In genomic region chr4:149674814-149675377, GRCm38 (mm10) we compare ENCODE assay signal across 9 mouse cellular contexts. TPM values are rescaled to one million over a fixed set of nuclear protein-coding genes. Genes with fewer than 3 reads are reported as not detected.
DNase-seq lines count a peak whose midpoint lies in the region; ATAC-seq and TF ChIP-seq lines count a peak whose summit lies in the region.
"Had no signal": no experiment of that assay in that cellular context is flagged by ENCODE, and none has a peak within 500 bp of the region (broad histone marks: within the 10 kb centered on the region; RNA-seq: fewer than 3 reads in every experiment).

No protein-coding gene starts in this region.

- TF ChIP-seq POLR2A in testis, adult 2 months (IDR thresholded peaks at IDR 0.05; ENCODE audit: control insufficient read depth, low read depth, low read length): no peak

- peak overlapping the region; percentile 87 for H3K4me3 ChIP-seq in testis, adult 2 months (ENCODE audit: control insufficient read depth, low read depth, low read length)
- peak overlapping the region; percentile 57 for H3K4me3 ChIP-seq in liver, embryonic 12.5 days

- no peak overlapping the region for H3K9ac ChIP-seq in liver, embryonic 12.5 days
- H3K9ac ChIP-seq: liver, embryonic 14.5 days had no signal

- H3K9me3 ChIP-seq in liver, embryonic 12.5 days (replicated peaks): no peaks in the 10 kb centered on the region

- H3K4me1 ChIP-seq in testis, adult 2 months (ENCODE audit: control insufficient read depth, insufficient read depth, low read length): peaks cover 8% of the 10 kb centered on the region
- H3K4me1 ChIP-seq in liver, embryonic 12.5 days: peaks cover 19% of the 10 kb centered on the region

- WGBS in liver, embryonic 12.5 days (ENCODE audit: insufficient replicate concordance): 48% methylated on average over 8 of the region's 8 CpGs

- H3K27me3 ChIP-seq in testis, adult 2 months (ENCODE audit: control insufficient read depth, insufficient read depth, low read length): no peaks in the 10 kb centered on the region
- H3K27me3 ChIP-seq in liver, embryonic 12.5 days (replicated peaks): peaks cover 23% of the 10 kb centered on the region

- TF ChIP-seq CTCF in testis, adult 2 months (IDR thresholded peaks at IDR 0.05; ENCODE audit: control insufficient read depth, insufficient read depth, insufficient replicate concordance, low read depth, low read length): no peak

- H3K4me2 ChIP-seq in liver, embryonic 12.5 days: peak overlapping the region; percentile 84

- DNase-seq in heart, adult 11 months: peak; percentile 87
- DNase-seq in heart, adult 18-20 months: no peak
- DNase-seq in testis, postnatal 10 days (ENCODE audit: low spot score): no peak
- peak; percentile 56 for DNase-seq in yolk sac, embryonic 10.5 days (ENCODE audit: low spot score)
- DNase-seq in adrenal gland, adult (ENCODE audit: inconsistent age in 2 of 2, low spot score in 1 of 2): no peak
- DNase-seq in ovary, postnatal 36 days (ENCODE audit: low spot score): no peak

- no peaks in the 10 kb centered on the region for H3K36me3 ChIP-seq in testis, adult 2 months (ENCODE audit: control insufficient read depth, insufficient read depth, low read length)
- H3K36me3 ChIP-seq in liver, embryonic 12.5 days: peaks cover 24% of the 10 kb centered on the region

- no peak for ATAC-seq in liver, embryonic 12.5 days

- no peak overlapping the region for H3K27ac ChIP-seq in testis, adult 2 months (ENCODE audit: control insufficient read depth, insufficient read depth, low read depth, low read length)
- no peak overlapping the region for H3K27ac ChIP-seq in liver, embryonic 12.5 days
- H3K27ac ChIP-seq: liver, embryonic 14.5 days had no signal

RNA-seq across cellular contexts. Expression of gene Pik3cd, which starts 27.5 kb away (rescaled TPM):
- total RNA-seq in heart, adult 18-20 months (2021): 1 to 10 TPM; 3.5 to 5.6 TPM
- polyA plus RNA-seq in testis, adult 2 months (2012; rRNA removed): 27.7 and 28.5 TPM in 2 replicates
- 7.6 and 8.9 TPM in 2 replicates for polyA plus RNA-seq in liver, embryonic 12.5 days (2016; fragmentation: Nextera tagmentation; extraction: Ambion mirVana)

Comparison
In these comparisons a context has a peak if more than half of its experiments do, and no peak if none do; other contexts are left out.
1. DNase-seq: peak in heart, adult 11 months (single experiment) and yolk sac, embryonic 10.5 days (single experiment); none in heart, adult 18-20 months (0 of 2), testis, postnatal 10 days (single experiment), adrenal gland, adult (0 of 2) and ovary, postnatal 36 days (single experiment).